Mouse (Mus musculus) kidney, embryonic 14.5 days (tissue): ENCODE measurements around the gene Gm47959. TPM values are rescaled to one million over a fixed set of nuclear protein-coding genes. Genes with fewer than 3 reads are reported as not detected.

Source experiments
- ATAC-seq: fragments of 200-750 bp; cut with Nextera tagmentation; 2 replicates; pipeline ENCODE4 v1.8.0; 2017; ENCODE audit warnings: moderate number of reproducible peaks, mild to moderate bottlenecking, moderate TSS enrichment, moderate library complexity; ENCODE audit not compliant: low FRiP score, low TSS enrichment
- H3K27ac ChIP-seq: fragments of 300-500 bp; sonication (generic); 2 replicates; pipeline ENCODE4 v1.5.1; 2014; ENCODE audit warnings: low read depth, mild to moderate bottlenecking, low read length, moderate library complexity, mixed read lengths
- H3K27me3 ChIP-seq: fragments of 300-500 bp; sonication (generic); 2 replicates; pipeline ENCODE4 v1.6.1; 2014; ENCODE audit warnings: mild to moderate bottlenecking, low read length; ENCODE audit not compliant: control insufficient read depth, insufficient read depth
- H3K36me3 ChIP-seq: fragments of 300-500 bp; sonication (generic); 2 replicates; pipeline ENCODE4 v1.6.1; 2014; ENCODE audit warnings: low read length, mixed read lengths; ENCODE audit not compliant: control insufficient read depth, insufficient read depth
- H3K4me1 ChIP-seq: fragments of 300-500 bp; sonication (generic); 2 replicates; pipeline ENCODE4 v1.6.1; 2014; ENCODE audit warnings: low read length, mixed read lengths; ENCODE audit not compliant: control insufficient read depth, insufficient read depth
- H3K4me2 ChIP-seq: fragments of 300-500 bp; sonication (generic); replicated peaks from 2 replicates; pipeline ENCODE4 v1.6.1; 2014; ENCODE audit warnings: low read depth, mild to moderate bottlenecking, low read length
- H3K4me3 ChIP-seq: fragments of 300-500 bp; sonication (generic); 2 replicates; pipeline ENCODE4 v1.5.1; 2014; ENCODE audit warnings: mild to moderate bottlenecking, low read length
- H3K9ac ChIP-seq: fragments of 300-500 bp; sonication (generic); 2 replicates; pipeline ENCODE4 v1.6.1; 2014; ENCODE audit warnings: low read depth, mild to moderate bottlenecking, low read length, moderate library complexity
- H3K9me3 ChIP-seq: fragments of 300-500 bp; sonication (generic); 2 replicates; pipeline ENCODE4 v1.6.1; 2016; ENCODE audit warnings: low read length; ENCODE audit not compliant: control insufficient read depth
- WGBS: fragments of 180-500 bp; shearing (Covaris S2); extraction: QIAGEN DNeasy Blood & Tissue Kit; methylation state at CpG from one replicate; pipeline ENCODE4 v1.1.7; 2014; 5-methylcytosine and 5-hydroxymethylcytosine counted together
- polyA plus RNA-seq: library from polyadenylated mRNA; unstranded; fragments of >200 nt; fragmentation: Nextera tagmentation; extraction: Ambion mirVana; gene quantifications from 2 replicates; pipeline ENCODE4 v1.2.1, GENCODE M21; 2014

The Gm47959 gene
- polyA plus RNA-seq, 1 experiment from 2014 or later, result not detected

GRCm38 (mm10) chr1:82977840-82978239, 22.5 kb upstream of the Gm47959 start:
- H3K27ac ChIP-seq, result no peak overlapping the region
- no peaks in the 10 kb centered on the region for H3K36me3 ChIP-seq
- no peak overlapping the region for H3K9ac ChIP-seq
- H3K4me3 ChIP-seq, result no peak overlapping the region
- no peak overlapping the region for H3K4me2 ChIP-seq
- H3K27me3 ChIP-seq, result no peaks in the 10 kb centered on the region
- no peak for ATAC-seq
- H3K9me3 ChIP-seq, result no peaks in the 10 kb centered on the region
- H3K4me1 ChIP-seq, result no peaks in the 10 kb centered on the region

- no peaks in the 10 kb centered on the region for H3K36me3 ChIP-seq
- WGBS, result 90% methylated on average over 6 of the region's 6 CpGs
Measured at GRCm38 (mm10) chr1:82986738-82987137, 13.6 kb upstream of the Gm47959 start.

GRCm38 (mm10) chr1:82987530-82988198, 12.7 kb upstream of the Gm47959 start:
- H3K36me3 ChIP-seq, result no peaks in the 10 kb centered on the region
- 40% methylated on average over 4 of the region's 4 CpGs for WGBS
- no peak overlapping the region for H3K27ac ChIP-seq
- H3K4me3 ChIP-seq, result no peak overlapping the region
- no peak for ATAC-seq
- H3K4me1 ChIP-seq, result no peaks in the 10 kb centered on the region
- peaks cover 6% of the 10 kb centered on the region; the same call in 1 of the 2 replicates for H3K9me3 ChIP-seq
- no peak overlapping the region for H3K9ac ChIP-seq
- no peaks in the 10 kb centered on the region for H3K27me3 ChIP-seq
- no peak overlapping the region for H3K4me2 ChIP-seq

More at GRCm38 (mm10) chr1:82986738-82987137, 13.6 kb upstream of the Gm47959 start:
- ATAC-seq, result no peak
- H3K4me1 ChIP-seq, result no peaks in the 10 kb centered on the region
- no peak overlapping the region for H3K4me3 ChIP-seq
- H3K9me3 ChIP-seq, result peaks cover 6% of the 10 kb centered on the region; the same call in 1 of the 2 replicates
- H3K4me2 ChIP-seq, result no peak overlapping the region
- no peaks in the 10 kb centered on the region for H3K27me3 ChIP-seq
- no peak overlapping the region for H3K9ac ChIP-seq
- H3K27ac ChIP-seq, result no peak overlapping the region

- Histone ChIP-seq H3K27ac (no peak overlapping the region), H3K4me1 (no peaks in the 10 kb centered on the region), H3K27me3 (no peaks in the 10 kb centered on the region), H3K9ac (no peak overlapping the region), H3K9me3 (no peaks in the 10 kb centered on the region), H3K36me3 (no peaks in the 10 kb centered on the region), H3K4me2 (no peak overlapping the region), H3K4me3 (no peak overlapping the region)
- ATAC-seq, result no peak
- WGBS, result 73% methylated on average over 4 of the region's 4 CpGs
Measured at GRCm38 (mm10) chr1:82991062-82991461, 9.3 kb upstream of the Gm47959 start.

- 82% methylated on average over 3 of the region's 3 CpGs for WGBS
- Histone ChIP-seq H3K36me3 (no peaks in the 10 kb centered on the region), H3K9me3 (no peaks in the 10 kb centered on the region), H3K4me2 (no peak overlapping the region), H3K9ac (no peak overlapping the region), H3K4me1 (no peaks in the 10 kb centered on the region), H3K27me3 (no peaks in the 10 kb centered on the region), H3K4me3 (no peak overlapping the region), H3K27ac (no peak overlapping the region)
- no peak for ATAC-seq
Measured at GRCm38 (mm10) chr1:82991596-82991995, 8.8 kb upstream of the Gm47959 start.

GRCm38 (mm10) chr1:82992093-82992492, 8.3 kb upstream of the Gm47959 start:
- Histone ChIP-seq H3K27ac (no peak overlapping the region), H3K36me3 (no peaks in the 10 kb centered on the region), H3K9me3 (no peaks in the 10 kb centered on the region), H3K4me3 (no peak overlapping the region), H3K4me1 (no peaks in the 10 kb centered on the region), H3K4me2 (no peak overlapping the region), H3K27me3 (no peaks in the 10 kb centered on the region), H3K9ac (no peak overlapping the region)
- WGBS, result 66% methylated on average over 6 of the region's 6 CpGs
- no peak for ATAC-seq

- Histone ChIP-seq H3K36me3 (no peaks in the 10 kb centered on the region), H3K4me2 (no peak overlapping the region), H3K4me3 (no peak overlapping the region), H3K4me1 (no peaks in the 10 kb centered on the region), H3K9ac (no peak overlapping the region), H3K27me3 (no peaks in the 10 kb centered on the region), H3K27ac (no peak overlapping the region), H3K9me3 (no peaks in the 10 kb centered on the region)
- no peak for ATAC-seq
- 85% methylated on average over 3 of the region's 3 CpGs for WGBS
Measured at GRCm38 (mm10) chr1:82993947-82994346, 6.4 kb upstream of the Gm47959 start.

- no peak overlapping the region for H3K9ac ChIP-seq
- no peaks in the 10 kb centered on the region for H3K36me3 ChIP-seq
- no peak overlapping the region for H3K27ac ChIP-seq
- no peaks in the 10 kb centered on the region for H3K9me3 ChIP-seq
- whole genome bisulfite sequencing, result 85% methylated on average over 8 of the region's 8 CpGs
- no peaks in the 10 kb centered on the region for H3K4me1 ChIP-seq
- ATAC-seq, result no peak
- no peak overlapping the region for H3K4me2 ChIP-seq
- no peak overlapping the region for H3K4me3 ChIP-seq
- H3K27me3 ChIP-seq, result no peaks in the 10 kb centered on the region
Measured at GRCm38 (mm10) chr1:83006218-83007179, 6.2 kb downstream of the Gm47959 start.

GRCm38 (mm10) chr1:83007471-83007870, 7.1 kb downstream of the Gm47959 start:
- 70% methylated on average over 6 of the region's 6 CpGs for WGBS
- no peak for ATAC-seq
- no peak overlapping the region for H3K27ac ChIP-seq
- no peak overlapping the region for H3K4me2 ChIP-seq
- no peaks in the 10 kb centered on the region for H3K4me1 ChIP-seq
- no peaks in the 10 kb centered on the region for H3K36me3 ChIP-seq
- no peak overlapping the region for H3K4me3 ChIP-seq
- H3K9ac ChIP-seq, result no peak overlapping the region
- H3K9me3 ChIP-seq, result no peaks in the 10 kb centered on the region
- no peaks in the 10 kb centered on the region for H3K27me3 ChIP-seq
